Mouse (Mus musculus): ENCODE measurements around the gene Mrpl49.

- no peak for TF ChIP-seq ZNF384 (IDR thresholded peaks at IDR 0.05; ENCODE audit: low read depth, low read length)
- TF ChIP-seq CHD2 (IDR thresholded peaks at IDR 0.05; ENCODE audit: low read depth, low read length): no peak
- no peak for TF ChIP-seq ZC3H11A (IDR thresholded peaks at IDR 0.05; ENCODE audit: borderline replicate concordance, low read depth, low read length)
- no peak for TF ChIP-seq MAFK (IDR thresholded peaks at IDR 0.05; ENCODE audit: insufficient read depth, low read depth, low read length)
- no peak for TF ChIP-seq HCFC1 (IDR thresholded peaks at IDR 0.05; ENCODE audit: borderline replicate concordance, insufficient read depth, low read length)
These were observed 10.3 kb downstream of the Mrpl49 start for GRCm38 (mm10) chr19:6047154-6047898.
